8 mouse cellular contexts compared by ENCODE assay signal in the genomic region with DNA sequence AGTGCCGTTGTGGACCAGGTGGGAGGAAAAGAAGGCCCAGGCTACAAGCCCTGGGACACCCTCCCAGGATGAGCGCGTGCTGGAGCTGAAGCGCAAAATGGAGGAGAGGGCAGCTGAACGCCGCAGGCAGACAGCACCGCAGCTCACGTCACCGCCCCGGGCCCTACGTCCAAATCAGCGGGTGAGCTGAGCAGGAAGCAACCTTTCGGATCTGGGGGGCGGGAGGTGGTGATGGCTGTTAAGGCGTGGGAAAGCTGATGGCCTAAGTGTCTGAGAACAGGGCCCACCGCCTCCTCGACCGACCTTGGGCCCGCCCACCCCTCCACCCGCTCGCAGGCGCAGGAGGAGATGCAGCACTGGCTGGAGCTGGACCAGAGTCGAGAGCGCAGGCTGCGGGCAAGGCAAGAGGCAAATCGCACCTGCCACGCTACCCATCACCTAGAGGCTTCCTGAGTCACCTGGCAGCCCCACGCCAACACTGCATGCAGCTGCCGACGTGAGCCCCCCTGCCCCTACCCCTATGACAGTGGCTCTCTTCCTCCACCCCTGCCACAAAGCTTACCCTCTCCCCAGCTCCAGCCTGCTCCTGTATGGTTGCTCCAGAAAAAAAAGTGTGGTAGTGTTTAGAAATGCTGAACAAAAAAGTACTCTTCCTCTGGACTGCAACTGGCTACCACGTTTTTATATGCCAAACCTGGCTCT. TPM values are rescaled to one million over a fixed set of nuclear protein-coding genes. Genes with fewer than 3 reads are reported as not detected.
A peak's percentile ranks its signal among the peaks of the same experiment; 100 is the strongest.
DNase-seq lines count a peak whose midpoint lies in the region; ATAC-seq and TF ChIP-seq lines count a peak whose summit lies in the region.

No protein-coding gene starts in this region.

- peak overlapping the region; percentile 27; the same call in 1 of the 2 replicates for H3K9ac ChIP-seq in heart, postnatal 0 days (replicated peaks; ENCODE audit: low read depth, low read length)

- peak; percentile 44 for ATAC-seq in heart, postnatal 0 days (ENCODE audit: insufficient read depth, low read depth)
- ATAC-seq in megakaryocyte progenitor cell, adult 5-6 weeks (replicated peaks; ENCODE audit: poor library complexity), result no peak

- H3K36me3 ChIP-seq in heart, postnatal 0 days (replicated peaks; ENCODE audit: control insufficient read depth, insufficient read depth, low read length), result no peaks in the 10 kb centered on the region
- no peaks in the 10 kb centered on the region for H3K36me3 ChIP-seq in limb, embryonic 10.5 days
- no peaks in the 10 kb centered on the region for H3K36me3 ChIP-seq in midbrain, embryonic 10.5 days

- H3K27ac ChIP-seq in heart, postnatal 0 days (ENCODE audit: low read depth), result no peak overlapping the region
- peak overlapping the region; percentile 76 for H3K27ac ChIP-seq in limb, embryonic 10.5 days
- peak overlapping the region; percentile 84 for H3K27ac ChIP-seq in midbrain, embryonic 10.5 days (replicated peaks)

- 10% methylated on average over 31 of the region's 31 CpGs for WGBS in heart, postnatal 0 days
- WGBS in limb, embryonic 10.5 days, result 10% methylated on average over 31 of the region's 31 CpGs
- 18% methylated on average over 31 of the region's 31 CpGs for whole genome bisulfite sequencing in midbrain, embryonic 10.5 days

- no peak for TF ChIP-seq CTCF in heart, postnatal 0 days (IDR thresholded peaks at IDR 0.05; ENCODE audit: low read depth)

- H3K4me2 ChIP-seq in heart, postnatal 0 days (ENCODE audit: low read depth, low read length), result peak overlapping the region; percentile 62

- peak; percentile 51 to 58 for DNase-seq in CD8-positive naive resting alpha-beta T cell, adult 2 months (ENCODE audit: low read depth in 2 of 2, low spot score in 2 of 2)
- DNase-seq in Muller cell, postnatal 12 days (ENCODE audit: inconsistent ontology term), result peak; percentile 64
- DNase-seq in embryo, embryonic 11 days, result peak; percentile 70
- DNase-seq in heart, postnatal 0 days (ENCODE audit: low spot score), result no peak
- peak; percentile 65 for DNase-seq in limb, embryonic 10.5 days (ENCODE audit: low spot score)
- DNase-seq in midbrain, embryonic 10.5 days (ENCODE audit: low spot score), result peak; percentile 52
- peak; percentile 30 for DNase-seq in right cerebral cortex, postnatal 4 days

- H3K27me3 ChIP-seq in heart, postnatal 0 days (ENCODE audit: control insufficient read depth, insufficient read depth, low read length), result 0 out of 2 replicates have a peak, but pooled peaks cover 4% of the 10 kb centered on the region
- peaks cover 7% of the 10 kb centered on the region; the same call in 1 of the 2 replicates for H3K27me3 ChIP-seq in limb, embryonic 10.5 days (ENCODE audit: low read depth, poor library complexity, severe bottlenecking)
- H3K27me3 ChIP-seq in midbrain, embryonic 10.5 days (ENCODE audit: low read depth, poor library complexity, severe bottlenecking), result no peaks in the 10 kb centered on the region

- no peaks in the 10 kb centered on the region for H3K4me1 ChIP-seq in heart, postnatal 0 days (ENCODE audit: control insufficient read depth, insufficient read depth)
- peaks cover 15% of the 10 kb centered on the region for H3K4me1 ChIP-seq in limb, embryonic 10.5 days
- H3K4me1 ChIP-seq in midbrain, embryonic 10.5 days, result peaks cover 15% of the 10 kb centered on the region

- no peak for TF ChIP-seq EP300 in heart, postnatal 0 days (IDR thresholded peaks at IDR 0.05; ENCODE audit: low read depth)

- H3K4me3 ChIP-seq in heart, postnatal 0 days (ENCODE audit: low read depth, low read length), result peak overlapping the region; percentile 41
- peak overlapping the region; percentile 50 for H3K4me3 ChIP-seq in limb, embryonic 10.5 days
- peak overlapping the region; percentile 46 for H3K4me3 ChIP-seq in midbrain, embryonic 10.5 days

- no peaks in the 10 kb centered on the region for H3K9me3 ChIP-seq in heart, postnatal 0 days (replicated peaks; ENCODE audit: control insufficient read depth, low read length)
- no peaks in the 10 kb centered on the region for H3K9me3 ChIP-seq in limb, embryonic 10.5 days (replicated peaks)
- peaks cover 3% of the 10 kb centered on the region; the same call in 1 of the 2 replicates for H3K9me3 ChIP-seq in midbrain, embryonic 10.5 days (replicated peaks)

RNA-seq across cellular contexts. Expression of gene Rnf4, which starts 9.1 kb away (rescaled TPM):
- total RNA-seq in heart, postnatal 0 days (2014; rRNA removed; ENCODE audit: low replicate concordance), result 82.5 and 85.8 TPM in 2 replicates
- polyA plus RNA-seq in heart, postnatal 0 days (2015; fragmentation: Nextera tagmentation; extraction: Ambion mirVana), result 55.3 and 61.1 TPM in 2 replicates
- polyA plus RNA-seq in limb, embryonic 10.5 days (2016; fragmentation: Nextera tagmentation; extraction: Ambion mirVana), result 188 and 207 TPM in 2 replicates
- polyA plus RNA-seq in midbrain, embryonic 10.5 days (2016; fragmentation: Nextera tagmentation; extraction: Ambion mirVana), result 196 and 197 TPM in 2 replicates
- total RNA-seq in megakaryocyte progenitor cell, adult 5-6 weeks (2015), result 143 and 145 TPM in 2 replicates
- 107 and 120 TPM in 2 replicates for total RNA-seq in megakaryocyte progenitor cell, adult 5-6 weeks (2017)

RNA-seq across cellular contexts. Expression of gene Cfap99, which starts 38.6 kb away (rescaled TPM):
- total RNA-seq in heart, postnatal 0 days (2014; rRNA removed; ENCODE audit: low replicate concordance), result not detected in 2 replicates
- polyA plus RNA-seq in heart, postnatal 0 days (2015; fragmentation: Nextera tagmentation; extraction: Ambion mirVana), result not detected in 2 replicates
- polyA plus RNA-seq in limb, embryonic 10.5 days (2016; fragmentation: Nextera tagmentation; extraction: Ambion mirVana), result not detected in 2 replicates
- not detected in 2 replicates for polyA plus RNA-seq in midbrain, embryonic 10.5 days (2016; fragmentation: Nextera tagmentation; extraction: Ambion mirVana)
- not detected in 2 replicates for total RNA-seq in megakaryocyte progenitor cell, adult 5-6 weeks (2015)
- not detected in 2 replicates for total RNA-seq in megakaryocyte progenitor cell, adult 5-6 weeks (2017)

RNA-seq across cellular contexts. Expression of gene Zfyve28, which starts 38.8 kb away (rescaled TPM):
- 0.04 and 0.89 TPM in 2 replicates for total RNA-seq in heart, postnatal 0 days (2014; rRNA removed; ENCODE audit: low replicate concordance)
- polyA plus RNA-seq in heart, postnatal 0 days (2015; fragmentation: Nextera tagmentation; extraction: Ambion mirVana), result 0.16 and 0.19 TPM in 2 replicates
- 0.62 and 0.76 TPM in 2 replicates for polyA plus RNA-seq in limb, embryonic 10.5 days (2016; fragmentation: Nextera tagmentation; extraction: Ambion mirVana)
- 1.1 and 2.3 TPM in 2 replicates for polyA plus RNA-seq in midbrain, embryonic 10.5 days (2016; fragmentation: Nextera tagmentation; extraction: Ambion mirVana)
- total RNA-seq in megakaryocyte progenitor cell, adult 5-6 weeks (2015), result 0.25 and 0.46 TPM in 2 replicates
- 0.04 and 0.10 TPM in 2 replicates for total RNA-seq in megakaryocyte progenitor cell, adult 5-6 weeks (2017)

RNA-seq across cellular contexts. Expression of gene Fam193a, which starts 42.7 kb away (rescaled TPM):
- total RNA-seq in heart, postnatal 0 days (2014; rRNA removed; ENCODE audit: low replicate concordance), result 31.0 and 44.3 TPM in 2 replicates
- 5.4 TPM in 2 replicates for polyA plus RNA-seq in heart, postnatal 0 days (2015; fragmentation: Nextera tagmentation; extraction: Ambion mirVana)
- polyA plus RNA-seq in limb, embryonic 10.5 days (2016; fragmentation: Nextera tagmentation; extraction: Ambion mirVana), result 13.9 and 15.1 TPM in 2 replicates
- 12.1 and 13.9 TPM in 2 replicates for polyA plus RNA-seq in midbrain, embryonic 10.5 days (2016; fragmentation: Nextera tagmentation; extraction: Ambion mirVana)
- total RNA-seq in megakaryocyte progenitor cell, adult 5-6 weeks (2015), result 27.1 and 38.6 TPM in 2 replicates
- total RNA-seq in megakaryocyte progenitor cell, adult 5-6 weeks (2017), result 30.8 and 48.2 TPM in 2 replicates
